Mouse (Mus musculus): Measurements from ENCODE around the gene Ttc7b.

GRCm38 (mm10) chr12:100479270-100479869 is 41.3 kb downstream of the Ttc7b start:
- TF ChIP-seq CTCF (IDR thresholded peaks at IDR 0.05; ENCODE audit: borderline replicate concordance, insufficient read depth, low read length) (no peak), POLR2A (IDR thresholded peaks at IDR 0.05; ENCODE audit: low read depth, low read length) (no peak)

All from embryonic fibroblast, embryonic 13.5 days (primary cell).